Mouse (Mus musculus) thymus, adult 2 months (tissue): ENCODE results near the gene Fgfr2.

ENCODE experiments used
- CTCF ChIP-seq: fragments of 200-500 bp; IDR thresholded peaks from 2 replicates; pipeline ENCODE4 v1.5.1; 2012; ENCODE audit warnings: mild to moderate bottlenecking, control low read depth, low read length, moderate library complexity, borderline replicate concordance; ENCODE audit not compliant: control insufficient read depth, poor library complexity, insufficient read depth; ENCODE audit errors: extremely low read depth
- POLR2A ChIP-seq: fragments of 200-500 bp; IDR thresholded peaks from 2 replicates; pipeline ENCODE4 v1.6.1; 2012; ENCODE audit warnings: mild to moderate bottlenecking, low read length, control low read depth, moderate library complexity; ENCODE audit not compliant: control insufficient read depth, poor library complexity, insufficient read depth; ENCODE audit errors: extremely low read depth

- no peak for TF ChIP-seq POLR2A
- TF ChIP-seq CTCF: no peak
These were observed 1789.6 kb downstream of the Fgfr2 start, which contains the start of gene Fam24a for GRCm38 (mm10) chr7:131333564-131333963.
